Mouse (Mus musculus): ENCODE results near the gene Phf7. TPM values are rescaled to one million over a fixed set of nuclear protein-coding genes. Genes with fewer than 3 reads are reported as not detected.

Phf7 gene
- 10 to 100 TPM; 10.6 to 11.0 TPM for total RNA-seq (2023)

DNA sequence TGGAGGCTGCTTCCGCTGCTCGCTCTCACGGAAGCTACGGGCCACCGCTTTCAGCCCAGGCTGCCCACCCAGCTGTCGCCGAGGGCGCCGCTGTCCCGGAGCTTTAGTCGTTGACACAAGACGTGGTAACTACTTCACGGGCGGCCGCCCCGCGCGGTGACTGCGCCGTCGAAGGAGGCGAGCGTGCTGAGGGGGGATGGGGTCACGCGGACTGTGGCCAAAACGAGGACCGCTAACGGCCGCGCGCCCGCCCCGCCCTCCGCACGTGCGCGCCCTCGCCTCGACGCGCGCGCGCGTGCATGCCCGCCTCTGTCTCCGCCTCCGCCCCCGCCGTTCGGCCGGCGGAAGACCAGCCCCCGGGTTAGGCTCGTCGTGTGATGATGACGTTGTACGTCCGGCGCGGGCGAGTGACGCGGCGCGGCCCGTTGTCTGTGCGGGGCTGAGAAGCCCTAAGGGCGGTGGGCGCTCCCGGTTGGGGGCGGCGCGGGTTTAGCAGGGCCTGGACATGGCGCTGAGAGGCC, at the start of gene Phf7, which contains the start of gene Bap1:
Gene Phf7, minus strand, starts transcription at position 234 of the 521 bp plus-strand sequence.
Gene Bap1, plus strand, starts transcription at position 367 of the 521 bp plus-strand sequence.

DNA sequence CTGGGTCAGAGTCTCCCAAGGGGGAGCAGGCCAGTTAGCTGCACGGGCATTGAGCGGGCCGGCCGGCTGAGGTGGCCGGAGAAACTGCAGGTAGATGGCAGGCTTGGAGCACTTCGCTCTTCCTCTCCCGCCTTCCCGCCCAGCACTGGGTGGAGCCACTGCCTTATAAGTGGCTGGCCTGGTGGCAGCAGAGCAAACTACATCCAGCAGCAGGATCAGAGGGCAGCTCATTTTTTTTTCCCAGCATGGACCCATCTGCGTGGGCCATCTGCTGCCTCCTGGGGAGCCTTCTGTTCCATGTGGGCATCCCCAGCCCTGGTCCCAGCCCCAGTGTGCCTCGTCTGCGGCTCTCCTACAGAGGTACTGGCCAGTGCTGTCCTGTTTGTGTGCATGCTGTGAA, 33.5 kb downstream of the Phf7 start, which contains the start of gene Sema3g:
Gene Sema3g, plus strand, starts transcription at position 195 of the 400 bp plus-strand sequence.

DNA sequence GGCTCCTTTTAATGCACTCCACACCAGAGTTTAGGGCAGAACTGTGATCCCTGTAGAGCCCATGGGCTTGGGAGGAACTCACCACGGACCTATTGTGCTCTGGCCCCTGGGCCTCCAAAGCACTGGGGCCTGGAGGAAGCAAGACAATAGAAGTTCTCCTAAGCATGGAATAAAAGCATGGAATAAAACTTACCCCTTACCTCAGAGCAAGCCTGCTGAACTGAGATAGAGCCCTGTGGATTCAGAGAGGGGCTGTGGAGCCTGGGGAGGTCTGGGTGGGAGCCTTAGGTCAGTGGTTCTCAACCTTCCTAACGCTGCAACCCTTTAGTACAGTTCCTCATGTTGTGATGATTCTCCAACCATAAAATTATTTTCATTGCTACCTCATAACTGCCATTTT, 34.3 kb downstream of the Phf7 start, which contains the start of gene Nisch:
Gene Nisch, minus strand, starts transcription at position 101 of the 400 bp plus-strand sequence.

DNA sequence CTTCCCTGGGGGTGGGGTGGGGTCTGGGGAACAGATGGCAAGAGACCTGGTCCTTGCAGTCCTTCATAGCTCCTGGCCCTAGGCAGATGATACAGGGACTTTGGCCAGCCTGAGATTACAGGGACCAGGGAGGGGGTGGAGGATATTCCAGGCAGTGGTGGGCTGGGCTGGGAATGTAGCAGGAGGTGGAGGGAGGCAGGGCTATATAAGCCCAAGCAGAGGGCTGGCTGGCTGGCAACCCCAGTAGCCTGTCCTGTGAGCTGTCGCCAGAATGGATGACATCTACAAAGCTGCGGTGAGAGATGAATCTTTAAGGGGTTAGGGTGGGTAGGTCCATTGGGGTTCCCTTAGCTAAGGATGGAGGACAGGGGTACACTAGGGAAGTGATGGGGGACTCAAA, 43.0 kb downstream of the Phf7 start, which contains the start of gene Tnnc1:
Gene Tnnc1, plus strand, starts transcription at position 229 of the 400 bp plus-strand sequence.

Other genes starting within 250 kb of the Phf7 start
- 10 to 100 TPM in 1 of 2 experiments, 1 to 10 TPM in 1; 8.8 to 13.1 TPM for gene Glt8d1, start 249.9 kb downstream of the Phf7 start, total RNA-seq (2023)
- gene Spcs1, start 249.6 kb downstream of the Phf7 start, total RNA-seq (2023), result 100 to 1,000 TPM in 1 of 2 experiments, 10 to 100 TPM in 1; 98.0 to 122 TPM
- 10 to 100 TPM; 79.8 to 85.7 TPM for gene Pbrm1, start 232.2 kb downstream of the Phf7 start, total RNA-seq (2023)
- gene Gnl3, start 232.2 kb downstream of the Phf7 start, total RNA-seq (2023), result 100 to 1,000 TPM; 279 to 306 TPM
- gene Smim4, start 122.4 kb downstream of the Phf7 start, total RNA-seq (2023), result 10 to 100 TPM; 49.3 to 61.1 TPM
- 1 to 10 TPM; 1.2 to 2.0 TPM for gene Nt5dc2, start 120.3 kb downstream of the Phf7 start, total RNA-seq (2023)
- gene Stab1, start 82.7 kb downstream of the Phf7 start, total RNA-seq (2023), result 1 to 10 TPM in 1 of 2 experiments, under 1 TPM in 1; 0.61 to 2.3 TPM
- not detected for gene Tnnc1, start 43.0 kb downstream of the Phf7 start, total RNA-seq (2023)
- 100 to 1,000 TPM; 430 to 445 TPM for gene Nisch, start 34.4 kb downstream of the Phf7 start, total RNA-seq (2023)
- not detected for gene Sema3g, start 33.5 kb downstream of the Phf7 start, total RNA-seq (2023)
- gene Bap1, start 133 bp upstream of the Phf7 start, total RNA-seq (2023), result 100 to 1,000 TPM; 112 to 121 TPM
- not detected for gene Dnah1, start 72.6 kb upstream of the Phf7 start, total RNA-seq (2023)
- 10 to 100 TPM; 47.2 to 50.2 TPM for gene Capn7, start 85.3 kb upstream of the Phf7 start, total RNA-seq (2023)
- gene Sh3bp5, start 184.8 kb upstream of the Phf7 start, total RNA-seq (2023), result 10 to 100 TPM; 69.8 to 78.7 TPM
- gene Eaf1, start 243.1 kb upstream of the Phf7 start, total RNA-seq (2023), result 10 to 100 TPM; 33.5 to 48.4 TPM
- gene Mettl6, start 243.7 kb upstream of the Phf7 start, total RNA-seq (2023), result 10 to 100 TPM; 48.6 to 52.8 TPM

All from T-cell, adult 66 days (primary cell).